Mouse (Mus musculus) stomach, postnatal 0 days (tissue): ENCODE data around the gene Olfr190. TPM values are rescaled to one million over a fixed set of nuclear protein-coding genes. Genes with fewer than 3 reads are reported as not detected.
"Not testable (repeated sequence)": the region's sequence is repeated elsewhere in the genome, so short reads cannot be mapped to it uniquely, and the experiment has no call there.

Experiments used
- ATAC-seq: fragments of 200-750 bp; cut with Nextera tagmentation; 2 replicates; pipeline ENCODE4 v1.8.0; 2017; ENCODE audit not compliant: low FRiP score, low TSS enrichment
- DNase-seq: peaks from one replicate; pipeline ENCODE4 v3.0.0-alpha.2; 2016; ENCODE audit warnings: low spot score
- H3K27ac ChIP-seq: fragments of 300-500 bp; sonication (generic); replicated peaks from 2 replicates; pipeline ENCODE4 v1.5.1; 2014; ENCODE audit warnings: mild to moderate bottlenecking, control low read depth
- H3K27me3 ChIP-seq: fragments of 300-500 bp; sonication (generic); 2 replicates; pipeline ENCODE4 v1.6.1; 2014; ENCODE audit warnings: low read length; ENCODE audit not compliant: control insufficient read depth, insufficient read depth
- H3K36me3 ChIP-seq: fragments of 300-500 bp; sonication (generic); 2 replicates; pipeline ENCODE4 v1.6.1; 2014; ENCODE audit warnings: low read length, mixed read lengths; ENCODE audit not compliant: control insufficient read depth, insufficient read depth
- H3K4me1 ChIP-seq: fragments of 300-500 bp; sonication (generic); replicated peaks from 2 replicates; pipeline ENCODE4 v1.6.1; 2014; ENCODE audit warnings: antibody characterized with exemption; ENCODE audit not compliant: control insufficient read depth, insufficient read depth
- H3K4me2 ChIP-seq: fragments of 300-500 bp; sonication (generic); replicated peaks from 2 replicates; pipeline ENCODE4 v1.6.1; 2014; ENCODE audit warnings: low read depth, mild to moderate bottlenecking, control low read depth, moderate library complexity
- H3K4me3 ChIP-seq: fragments of 300-500 bp; sonication (generic); 2 replicates; pipeline ENCODE4 v1.5.1; 2014; ENCODE audit warnings: low read depth, low read length, control low read depth
- H3K9ac ChIP-seq: fragments of 300-500 bp; sonication (generic); 2 replicates; pipeline ENCODE4 v1.6.1; 2014; ENCODE audit warnings: mild to moderate bottlenecking, low read length, control low read depth, mixed read lengths
- H3K9me3 ChIP-seq: fragments of 300-500 bp; sonication (generic); 2 replicates; pipeline ENCODE4 v1.6.1; 2016; ENCODE audit warnings: low read length; ENCODE audit not compliant: control insufficient read depth
- CTCF ChIP-seq: IDR thresholded peaks from 2 replicates; pipeline ENCODE4 v1.5.1; 2016; ENCODE audit warnings: antibody characterized with exemption, low read depth, mild to moderate bottlenecking, moderate library complexity
- EP300 ChIP-seq: optimal IDR thresholded peaks from 2 replicates; pipeline ENCODE3; 2016; ENCODE audit warnings: antibody characterized with exemption
- WGBS: fragments of 180-500 bp; shearing (Covaris S2); extraction: QIAGEN DNeasy Blood & Tissue Kit; methylation state at CpG from one replicate; pipeline ENCODE4 v1.1.7; 2014; 5-methylcytosine and 5-hydroxymethylcytosine counted together
- polyA plus RNA-seq: library from polyadenylated mRNA; unstranded; fragments of >200 nt; fragmentation: Nextera tagmentation; extraction: Ambion mirVana; gene quantifications from 2 replicates; pipeline ENCODE4 v1.2.1, GENCODE M21; 2015

The Olfr190 gene
- polyA plus RNA-seq, 1 experiment from 2014 or later = not detected

DNA sequence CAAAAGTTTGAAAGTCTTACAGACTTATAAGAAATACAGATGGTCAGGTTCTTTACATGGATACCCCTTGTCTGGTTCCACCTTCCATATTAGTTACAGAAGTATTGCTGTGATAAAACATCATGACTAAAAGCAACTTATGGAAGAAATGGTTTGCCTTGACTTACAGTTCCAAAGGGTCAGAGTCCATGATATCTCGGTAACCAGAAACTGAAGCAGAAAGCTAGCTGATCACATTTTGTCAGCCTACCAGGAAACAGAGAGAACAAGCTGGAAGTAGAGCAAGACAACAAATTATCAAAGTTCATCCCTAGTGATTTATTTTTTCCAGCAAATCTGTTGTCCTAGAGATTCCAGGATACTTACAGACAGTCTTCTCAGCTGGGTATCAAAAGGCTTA, 4.3 kb downstream of the Olfr190 start:
- no peak for ATAC-seq

DNA sequence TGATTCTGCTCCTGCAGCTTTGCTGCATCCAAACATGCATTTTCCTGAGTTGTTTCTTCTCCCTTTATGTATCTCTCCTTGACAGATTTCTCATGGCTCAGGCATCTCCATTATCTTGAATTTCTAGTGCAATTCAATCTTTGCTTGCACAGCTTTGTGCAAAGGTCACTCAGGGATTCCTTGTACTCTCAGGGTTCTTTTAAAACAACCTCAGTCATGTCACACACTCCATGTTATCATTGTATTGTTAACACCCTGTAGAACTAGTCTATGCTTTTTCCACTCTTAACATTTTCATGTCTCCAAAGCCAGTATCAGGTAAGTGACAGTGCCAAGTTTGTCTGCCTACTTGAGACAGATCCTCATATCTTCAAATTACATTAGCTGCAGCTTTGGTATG, 6.0 kb downstream of the Olfr190 start:
- H3K27ac ChIP-seq = no peak overlapping the region
- no peak for ATAC-seq

More for the DNA sequence above, 4.3 kb downstream of the Olfr190 start:
- no peaks in the 10 kb centered on the region for H3K9me3 ChIP-seq
- no peak overlapping the region for H3K9ac ChIP-seq
- no peak for DNase-seq
- no peaks in the 10 kb centered on the region for H3K4me1 ChIP-seq
- H3K4me2 ChIP-seq = no peak overlapping the region
- no peak overlapping the region for H3K4me3 ChIP-seq
- H3K27ac ChIP-seq = no peak overlapping the region
- TF ChIP-seq CTCF (no peak), EP300 (no peak)
- no peaks in the 10 kb centered on the region for H3K36me3 ChIP-seq
- no peaks in the 10 kb centered on the region for H3K27me3 ChIP-seq
- 85% methylated on average over 1 of the region's 1 CpGs for whole genome bisulfite sequencing

DNA sequence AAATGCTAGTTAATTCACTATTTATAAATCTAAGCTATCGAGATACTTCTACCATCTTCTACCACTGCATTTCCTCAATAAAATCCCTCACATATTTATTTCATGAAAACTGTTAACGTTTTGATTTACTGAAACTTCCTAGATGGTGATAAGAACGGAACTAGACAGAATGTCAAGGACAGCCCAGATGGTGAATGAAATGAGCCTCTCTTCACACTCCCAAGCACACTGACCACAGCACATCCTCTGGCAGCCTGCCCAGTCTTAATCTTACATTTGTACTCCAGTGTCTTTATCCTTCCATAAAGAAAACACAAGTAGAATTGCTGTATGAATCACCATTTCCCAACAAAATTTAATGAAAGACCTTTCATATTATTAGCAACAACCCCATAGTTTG, 15.4 kb downstream of the Olfr190 start:
- not testable (repeated sequence) for H3K4me2 ChIP-seq, DNase-seq, H3K36me3 ChIP-seq, H3K27me3 ChIP-seq, H3K9ac ChIP-seq, H3K27ac ChIP-seq, H3K4me3 ChIP-seq, H3K9me3 ChIP-seq, H3K4me1 ChIP-seq, ATAC-seq
- 45% methylated on average over 3 of the region's 3 CpGs for WGBS

More for the DNA sequence above, 6.0 kb downstream of the Olfr190 start:
- Histone ChIP-seq H3K9me3 (no peaks in the 10 kb centered on the region), H3K4me3 (no peak overlapping the region), H3K4me1 (no peaks in the 10 kb centered on the region), H3K36me3 (no peaks in the 10 kb centered on the region), H3K9ac (no peak overlapping the region), H3K27me3 (no peaks in the 10 kb centered on the region), H3K4me2 (no peak overlapping the region)
- TF ChIP-seq EP300 = no peak
- no peak for TF ChIP-seq CTCF
- DNase-seq = no peak

GRCm38 (mm10) chr16:59049286-59049685, 28.5 kb downstream of the Olfr190 start:
- H3K4me2 ChIP-seq, H3K27me3 ChIP-seq, H3K4me1 ChIP-seq, ATAC-seq, H3K27ac ChIP-seq, H3K9ac ChIP-seq, DNase-seq, H3K9me3 ChIP-seq, H3K36me3 ChIP-seq, H3K4me3 ChIP-seq: not testable (repeated sequence)
- WGBS = 87% methylated on average over 2 of the region's 2 CpGs

DNA sequence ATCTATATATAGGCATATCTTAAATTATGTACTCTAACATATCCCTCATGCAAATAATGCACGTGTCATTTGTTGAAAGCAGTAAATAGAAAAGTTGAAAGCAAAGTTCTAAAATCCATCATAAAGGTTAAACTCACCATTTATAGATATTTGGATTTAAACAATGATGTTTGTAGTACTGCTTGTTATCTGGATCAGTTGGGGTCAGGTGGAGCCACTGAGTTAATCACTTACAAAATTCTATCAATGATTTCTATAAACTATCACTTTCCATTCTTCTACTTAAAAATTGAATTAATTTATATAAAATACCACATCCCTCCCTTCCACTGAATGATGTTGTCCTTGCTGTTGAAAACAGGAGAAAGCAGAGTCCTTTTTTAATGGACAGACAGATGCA, 28.9 kb downstream of the Olfr190 start:
- Histone ChIP-seq H3K9me3 (no peaks in the 10 kb centered on the region), H3K4me1 (no peaks in the 10 kb centered on the region), H3K27me3 (no peaks in the 10 kb centered on the region), H3K4me2 (no peak overlapping the region), H3K27ac (no peak overlapping the region), H3K9ac (no peak overlapping the region), H3K4me3 (no peak overlapping the region), H3K36me3 (no peaks in the 10 kb centered on the region)
- TF ChIP-seq EP300 (no peak), CTCF (no peak)
- WGBS = 69% methylated on average over 1 of the region's 1 CpGs
- no peak for ATAC-seq
- DNase-seq = no peak

DNA sequence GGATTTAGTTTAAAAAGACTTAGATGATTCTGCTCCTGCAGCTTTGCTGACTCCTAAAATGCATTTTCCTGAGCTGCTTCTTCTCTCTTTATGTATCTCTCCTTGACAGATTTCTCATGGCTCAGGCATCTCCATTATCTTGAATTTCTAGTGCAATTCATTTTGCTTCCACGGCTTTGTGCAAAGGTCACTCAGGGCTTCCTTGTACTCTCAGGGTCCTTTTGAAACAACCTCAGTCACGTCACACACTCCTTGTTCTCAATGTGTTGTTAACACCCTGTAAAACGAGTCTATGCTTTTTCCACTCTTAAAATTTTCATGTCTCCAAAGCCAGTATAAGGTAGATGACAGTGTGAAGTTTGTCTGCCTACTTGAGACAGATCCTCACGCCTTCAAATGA, 30.2 kb downstream of the Olfr190 start:
- Histone ChIP-seq H3K9me3 (no peaks in the 10 kb centered on the region), H3K27ac (no peak overlapping the region), H3K4me1 (no peaks in the 10 kb centered on the region), H3K4me3 (no peak overlapping the region), H3K4me2 (no peak overlapping the region), H3K9ac (no peak overlapping the region), H3K36me3 (no peaks in the 10 kb centered on the region), H3K27me3 (no peaks in the 10 kb centered on the region)
- no peak for DNase-seq
- no peak for ATAC-seq
- TF ChIP-seq CTCF (no peak), EP300 (no peak)
- WGBS = 59% methylated on average over 4 of the region's 4 CpGs

GRCm38 (mm10) chr16:59045835-59046234, 32.0 kb downstream of the Olfr190 start:
- H3K9ac ChIP-seq = no peak overlapping the region

More at GRCm38 (mm10) chr16:59045835-59046234, 32.0 kb downstream of the Olfr190 start:
- Histone ChIP-seq H3K9me3 (no peaks in the 10 kb centered on the region), H3K27ac (no peak overlapping the region), H3K27me3 (no peaks in the 10 kb centered on the region), H3K4me3 (no peak overlapping the region), H3K4me1 (no peaks in the 10 kb centered on the region), H3K4me2 (no peak overlapping the region), H3K36me3 (no peaks in the 10 kb centered on the region)
- ATAC-seq = no peak
- no peak for DNase-seq
- 72% methylated on average over 3 of the region's 3 CpGs for WGBS
- no peak for TF ChIP-seq EP300
- TF ChIP-seq CTCF = no peak
